Mouse (Mus musculus): Measurements from ENCODE around the gene Muc3. TPM values are rescaled to one million over a fixed set of nuclear protein-coding genes. Genes with fewer than 3 reads are reported as not detected.

Muc3 gene
- total and polyA plus RNA-seq, 3 experiments, result not detected

DNA sequence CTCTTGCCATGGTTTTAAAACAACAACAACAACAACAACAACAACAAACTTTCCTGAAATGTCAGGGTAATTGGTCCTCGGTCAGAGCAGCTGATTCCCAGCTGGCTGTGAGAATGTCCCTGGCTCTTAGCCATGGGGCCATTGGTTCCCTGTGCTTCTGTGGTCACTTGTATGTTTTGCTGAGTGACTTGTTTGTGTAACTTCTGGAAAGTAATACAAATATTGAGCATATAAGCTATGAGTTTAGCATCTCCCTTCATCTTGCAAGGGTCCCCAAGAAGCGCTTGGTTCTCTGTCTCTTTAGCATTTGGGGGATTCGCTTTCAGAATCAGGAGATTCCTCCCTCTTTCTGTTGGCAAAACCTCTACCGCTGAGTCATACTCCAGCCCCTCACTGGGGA is 42.7 kb downstream of the Muc3 start:
- Histone ChIP-seq H3K4me1 (ENCODE audit: insufficient read depth, low read depth, low read length) (peaks cover 79% of the 10 kb centered on the region), H3K9me3 (replicated peaks) (peaks cover 20% of the 10 kb centered on the region), H3K4me3 (ENCODE audit: low read depth, low read length) (no peak overlapping the region), H3K27me3 (ENCODE audit: insufficient read depth, low read length) (no peaks in the 10 kb centered on the region), H3K36me3 (replicated peaks) (peaks cover 65% of the 10 kb centered on the region)
- DNase-seq (ENCODE audit: low spot score) (no peak), ATAC-seq (ENCODE audit: extremely low read depth, insufficient number of reproducible peaks, low FRiP score, poor library complexity, severe bottlenecking) (no peak)
- TF ChIP-seq POLR2AphosphoS5 (IDR thresholded peaks at IDR 0.05; ENCODE audit: insufficient replicate concordance, low read depth, low read length) (no peak), CTCF (IDR thresholded peaks at IDR 0.05; ENCODE audit: low read depth, low read length) (no peak), GATA2 (IDR thresholded peaks at IDR 0.05; ENCODE audit: borderline replicate concordance, low read depth, low read length) (no peak), GATA1 (IDR thresholded peaks at IDR 0.05; ENCODE audit: borderline replicate concordance, low read length) (no peak), TAL1 (conservative IDR thresholded peaks at IDR 0.05; ENCODE audit: low read depth, low read length) (no peak)

DNA sequence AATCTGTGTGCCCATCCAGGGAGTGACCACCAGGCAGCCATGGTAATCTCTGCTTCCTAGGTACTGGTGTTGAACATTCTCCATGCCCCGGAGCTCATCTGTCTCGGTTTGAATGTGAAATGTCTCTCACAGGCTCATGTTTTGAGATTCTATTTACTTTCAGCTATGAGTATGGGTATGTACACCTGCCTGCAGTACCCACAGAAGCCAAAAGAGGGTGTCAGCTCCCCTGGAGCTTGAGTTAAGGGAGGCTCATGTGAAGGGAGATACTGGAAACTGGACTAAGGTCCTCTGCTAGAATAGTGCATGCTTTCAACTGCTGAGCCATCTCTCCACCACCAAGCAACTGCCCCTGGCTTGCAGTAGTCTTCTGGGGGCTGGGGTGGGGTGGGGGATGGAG is 45.2 kb downstream of the Muc3 start:
- ATAC-seq (ENCODE audit: extremely low read depth, insufficient number of reproducible peaks, low FRiP score, poor library complexity, severe bottlenecking), result no peak
- H3K36me3 ChIP-seq (replicated peaks), result peaks cover 59% of the 10 kb centered on the region
- no peak for DNase-seq (ENCODE audit: low spot score)
- peaks cover 5% of the 10 kb centered on the region; the same call in 1 of the 2 replicates for H3K9me3 ChIP-seq (replicated peaks)
- H3K4me3 ChIP-seq (ENCODE audit: low read depth, low read length), result peak overlapping the region; percentile 69; the same call in 1 of the 2 replicates
- TF ChIP-seq GATA1 (IDR thresholded peaks at IDR 0.05; ENCODE audit: borderline replicate concordance, low read length), result no peak
- TF ChIP-seq TAL1 (conservative IDR thresholded peaks at IDR 0.05; ENCODE audit: low read depth, low read length), result no peak
- no peak for TF ChIP-seq POLR2AphosphoS5 (IDR thresholded peaks at IDR 0.05; ENCODE audit: insufficient replicate concordance, low read depth, low read length)
- no peak for TF ChIP-seq GATA2 (IDR thresholded peaks at IDR 0.05; ENCODE audit: borderline replicate concordance, low read depth, low read length)
- no peak for TF ChIP-seq CTCF (IDR thresholded peaks at IDR 0.05; ENCODE audit: low read depth, low read length)
- H3K4me1 ChIP-seq (ENCODE audit: insufficient read depth, low read depth, low read length), result peaks cover 87% of the 10 kb centered on the region
- H3K27me3 ChIP-seq (ENCODE audit: insufficient read depth, low read length), result no peaks in the 10 kb centered on the region

DNA sequence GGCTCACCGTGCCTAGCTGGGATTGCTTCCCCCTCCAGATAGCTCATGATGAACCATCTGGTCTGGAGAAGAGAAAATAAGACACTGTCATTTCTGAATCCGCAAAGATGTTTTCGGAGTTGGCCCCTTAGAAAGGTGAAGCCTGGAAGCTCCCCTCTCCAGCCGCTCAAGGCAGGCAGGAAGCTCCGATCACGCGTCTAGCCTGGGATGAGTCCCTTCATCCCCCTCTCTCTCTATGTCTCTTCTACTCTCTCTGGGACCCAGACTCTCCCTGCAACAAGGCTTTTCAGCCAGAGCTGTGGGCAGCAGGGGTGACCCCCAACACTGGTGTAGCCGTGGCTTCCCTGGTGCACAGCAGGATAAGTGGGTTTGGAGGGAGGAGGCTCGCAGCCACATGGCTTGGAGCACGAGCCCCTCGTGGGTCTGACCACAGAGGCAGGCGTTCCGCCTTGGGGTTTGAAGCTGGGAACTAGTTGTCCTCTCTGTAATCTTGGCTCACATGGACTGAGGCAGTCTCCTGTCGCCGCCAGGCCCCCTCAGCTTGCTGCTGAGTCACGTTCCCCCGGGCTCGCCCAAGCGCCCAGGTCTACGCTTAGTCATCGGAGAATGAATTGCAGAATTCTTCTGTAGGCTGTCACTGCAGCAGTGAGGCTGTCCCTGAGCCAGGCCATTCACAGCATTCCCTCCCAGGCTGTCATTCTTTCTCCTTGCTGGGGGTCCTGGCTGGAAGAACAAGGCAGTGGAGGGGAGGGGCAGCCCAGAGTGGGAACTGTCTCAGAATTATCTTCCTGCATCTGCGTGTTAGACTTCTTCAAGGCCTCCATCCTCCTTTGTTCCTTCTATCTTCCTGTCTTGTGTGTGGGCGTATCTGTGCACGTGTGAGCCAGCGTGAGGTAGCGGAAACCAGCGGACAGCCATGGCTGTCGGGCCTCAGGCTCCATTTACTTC is 46.3 kb downstream of the Muc3 start:
- TF ChIP-seq GATA2 (IDR thresholded peaks at IDR 0.05; ENCODE audit: borderline replicate concordance, low read depth, low read length) (no peak), POLR2AphosphoS5 (IDR thresholded peaks at IDR 0.05; ENCODE audit: insufficient replicate concordance, low read depth, low read length) (no peak), GATA1 (IDR thresholded peaks at IDR 0.05; ENCODE audit: borderline replicate concordance, low read length) (no peak), CTCF (IDR thresholded peaks at IDR 0.05; ENCODE audit: low read depth, low read length) (no peak), TAL1 (conservative IDR thresholded peaks at IDR 0.05; ENCODE audit: low read depth, low read length) (no peak; the same call in 1 of the 2 replicates)
- H3K27me3 ChIP-seq (ENCODE audit: insufficient read depth, low read length), result no peaks in the 10 kb centered on the region
- H3K36me3 ChIP-seq (replicated peaks), result peaks cover 54% of the 10 kb centered on the region
- peak overlapping the region; percentile 69 for H3K4me3 ChIP-seq (ENCODE audit: low read depth, low read length)
- H3K4me1 ChIP-seq (ENCODE audit: insufficient read depth, low read depth, low read length), result peaks cover 95% of the 10 kb centered on the region
- ATAC-seq (ENCODE audit: extremely low read depth, insufficient number of reproducible peaks, low FRiP score, poor library complexity, severe bottlenecking) (peak; percentile 73), DNase-seq (ENCODE audit: low spot score) (peak; percentile 83)
- H3K9me3 ChIP-seq (replicated peaks), result peaks cover 5% of the 10 kb centered on the region; the same call in 1 of the 2 replicates

DNA sequence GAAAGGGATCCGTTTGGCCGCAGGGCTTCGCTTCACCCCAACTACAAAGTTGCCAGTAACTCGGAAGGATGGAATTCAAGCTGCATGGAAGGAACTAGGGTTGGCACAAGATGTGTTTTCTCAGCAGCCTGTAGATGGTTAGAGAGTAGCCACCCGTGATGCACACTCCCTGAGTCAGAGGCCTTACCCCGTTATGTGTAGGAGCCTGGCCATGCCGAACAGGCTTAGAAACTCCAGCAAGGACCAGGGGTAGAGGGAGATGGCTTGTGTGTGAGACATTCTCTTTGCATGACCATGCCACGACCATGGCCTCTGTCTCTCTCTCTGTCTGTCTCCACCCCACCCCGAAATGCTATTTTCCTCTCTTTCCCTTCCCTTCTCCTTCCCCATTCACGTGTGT is 47.0 kb downstream of the Muc3 start:
- peaks cover 95% of the 10 kb centered on the region for H3K4me1 ChIP-seq (ENCODE audit: insufficient read depth, low read depth, low read length)
- H3K27me3 ChIP-seq (ENCODE audit: insufficient read depth, low read length), result no peaks in the 10 kb centered on the region
- ATAC-seq (ENCODE audit: extremely low read depth, insufficient number of reproducible peaks, low FRiP score, poor library complexity, severe bottlenecking), result no peak
- H3K36me3 ChIP-seq (replicated peaks), result peaks cover 48% of the 10 kb centered on the region
- DNase-seq (ENCODE audit: low spot score), result no peak
- H3K9me3 ChIP-seq (replicated peaks), result peaks cover 5% of the 10 kb centered on the region; the same call in 1 of the 2 replicates
- no peak for TF ChIP-seq POLR2AphosphoS5 (IDR thresholded peaks at IDR 0.05; ENCODE audit: insufficient replicate concordance, low read depth, low read length)
- no peak for TF ChIP-seq GATA1 (IDR thresholded peaks at IDR 0.05; ENCODE audit: borderline replicate concordance, low read length)
- TF ChIP-seq GATA2 (IDR thresholded peaks at IDR 0.05; ENCODE audit: borderline replicate concordance, low read depth, low read length), result no peak
- no peak for TF ChIP-seq CTCF (IDR thresholded peaks at IDR 0.05; ENCODE audit: low read depth, low read length)
- TF ChIP-seq TAL1 (conservative IDR thresholded peaks at IDR 0.05; ENCODE audit: low read depth, low read length), result no peak
- peak overlapping the region; percentile 69 for H3K4me3 ChIP-seq (ENCODE audit: low read depth, low read length)

DNA sequence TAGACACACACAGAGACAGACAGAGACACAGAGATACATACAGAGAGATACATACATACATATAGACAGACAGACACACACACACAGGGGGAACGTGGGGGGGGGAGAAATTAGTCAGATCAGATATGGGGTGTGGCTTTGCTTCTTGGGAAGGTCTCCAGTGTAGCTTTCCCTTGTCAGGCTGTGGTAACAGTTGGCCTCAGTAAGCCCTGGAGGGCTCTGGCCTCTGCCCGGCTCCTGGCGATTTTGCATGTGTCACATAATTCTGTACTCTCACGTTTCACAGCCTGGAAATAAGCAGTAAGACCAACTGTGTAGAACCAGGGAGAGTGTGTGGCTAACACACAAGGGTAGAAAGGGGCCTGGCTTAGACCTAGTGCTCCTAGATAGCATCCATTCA is 48.5 kb downstream of the Muc3 start:
- DNase-seq (ENCODE audit: low spot score), result no peak
- peaks cover 5% of the 10 kb centered on the region; the same call in 1 of the 2 replicates for H3K9me3 ChIP-seq (replicated peaks)
- H3K36me3 ChIP-seq (replicated peaks), result peaks cover 39% of the 10 kb centered on the region
- no peak overlapping the region; the same call in 1 of the 2 replicates for H3K4me3 ChIP-seq (ENCODE audit: low read depth, low read length)
- no peaks in the 10 kb centered on the region for H3K27me3 ChIP-seq (ENCODE audit: insufficient read depth, low read length)
- H3K4me1 ChIP-seq (ENCODE audit: insufficient read depth, low read depth, low read length), result peaks cover 86% of the 10 kb centered on the region
- no peak for TF ChIP-seq TAL1 (conservative IDR thresholded peaks at IDR 0.05; ENCODE audit: low read depth, low read length)
- TF ChIP-seq GATA2 (IDR thresholded peaks at IDR 0.05; ENCODE audit: borderline replicate concordance, low read depth, low read length), result no peak
- no peak for TF ChIP-seq POLR2AphosphoS5 (IDR thresholded peaks at IDR 0.05; ENCODE audit: insufficient replicate concordance, low read depth, low read length)
- TF ChIP-seq CTCF (IDR thresholded peaks at IDR 0.05; ENCODE audit: low read depth, low read length), result no peak
- no peak for TF ChIP-seq GATA1 (IDR thresholded peaks at IDR 0.05; ENCODE audit: borderline replicate concordance, low read length)
- no peak for ATAC-seq (ENCODE audit: extremely low read depth, insufficient number of reproducible peaks, low FRiP score, poor library complexity, severe bottlenecking)

DNA sequence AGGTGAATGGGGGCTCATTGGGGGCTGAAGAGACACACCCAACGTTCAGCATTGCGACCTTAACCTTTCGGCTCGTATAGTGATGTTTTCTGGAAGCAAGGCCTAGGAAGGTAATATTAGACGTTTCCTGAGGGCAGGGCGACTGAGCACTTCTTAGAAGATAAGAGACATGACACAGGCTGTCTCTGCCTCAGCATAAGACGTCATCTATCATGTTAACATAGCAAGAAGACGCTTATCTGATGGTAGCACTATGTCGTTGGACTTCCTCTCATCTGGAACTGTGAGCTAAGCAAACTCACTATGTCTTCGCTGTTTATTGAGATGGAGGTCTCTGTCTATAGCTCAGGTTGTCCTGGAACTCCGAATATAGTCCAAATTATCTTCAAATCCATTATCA is 50.7 kb downstream of the Muc3 start:
- H3K36me3 ChIP-seq (replicated peaks), result peaks cover 17% of the 10 kb centered on the region
- no peaks in the 10 kb centered on the region for H3K27me3 ChIP-seq (ENCODE audit: insufficient read depth, low read length)
- no peak overlapping the region; the same call in 1 of the 2 replicates for H3K4me3 ChIP-seq (ENCODE audit: low read depth, low read length)
- peak; percentile 54 for ATAC-seq (ENCODE audit: extremely low read depth, insufficient number of reproducible peaks, low FRiP score, poor library complexity, severe bottlenecking)
- H3K9me3 ChIP-seq (replicated peaks), result no peaks in the 10 kb centered on the region
- TF ChIP-seq GATA2 (IDR thresholded peaks at IDR 0.05; ENCODE audit: borderline replicate concordance, low read depth, low read length), result no peak
- peak; percentile 43; the same call in 1 of the 2 replicates for TF ChIP-seq TAL1 (conservative IDR thresholded peaks at IDR 0.05; ENCODE audit: low read depth, low read length)
- no peak for TF ChIP-seq POLR2AphosphoS5 (IDR thresholded peaks at IDR 0.05; ENCODE audit: insufficient replicate concordance, low read depth, low read length)
- TF ChIP-seq CTCF (IDR thresholded peaks at IDR 0.05; ENCODE audit: low read depth, low read length), result no peak
- H3K4me1 ChIP-seq (ENCODE audit: insufficient read depth, low read depth, low read length), result peaks cover 76% of the 10 kb centered on the region
- peak; percentile 59 for DNase-seq (ENCODE audit: low spot score)

All from G1E (cell line).